Mouse (Mus musculus) small intestine, adult 2 months (tissue): ENCODE results near the gene Tex14. TPM values are rescaled to one million over a fixed set of nuclear protein-coding genes. Genes with fewer than 3 reads are reported as not detected.
A peak's percentile ranks its signal among the peaks of the same experiment; 100 is the strongest.

Experiments
- H3K27ac ChIP-seq: fragments of 200-500 bp; 2 replicates; pipeline ENCODE4 v1.5.1; 2012; ENCODE audit warnings: low read depth, low read length, control low read depth, inconsistent platforms; ENCODE audit not compliant: insufficient read depth
- H3K27me3 ChIP-seq: fragments of 200-500 bp; 2 replicates; pipeline ENCODE4 v1.6.1; 2012; ENCODE audit warnings: mild to moderate bottlenecking, moderate library complexity, low read length, inconsistent platforms; ENCODE audit not compliant: control insufficient read depth, insufficient read depth
- H3K36me3 ChIP-seq: fragments of 200-500 bp; 2 replicates; pipeline ENCODE4 v1.6.1; 2012; ENCODE audit warnings: mild to moderate bottlenecking, low read length, control low read depth, inconsistent platforms; ENCODE audit not compliant: control insufficient read depth, insufficient read depth
- H3K4me1 ChIP-seq: fragments of 200-500 bp; 2 replicates; pipeline ENCODE4 v1.6.1; 2012; ENCODE audit warnings: low read length, inconsistent platforms, mixed read lengths; ENCODE audit not compliant: control insufficient read depth, insufficient read depth, insufficient read length
- H3K4me3 ChIP-seq: fragments of 200-500 bp; 2 replicates; pipeline ENCODE4 v1.5.1; 2012; ENCODE audit warnings: low read depth, mild to moderate bottlenecking, control low read depth, inconsistent platforms, low read length, moderate library complexity
- CTCF ChIP-seq: fragments of 200-500 bp; IDR thresholded peaks from 2 replicates; pipeline ENCODE4 v1.5.1; 2012; ENCODE audit warnings: low read depth, mild to moderate bottlenecking, control low read depth, inconsistent platforms, low read length, moderate library complexity, mixed read lengths; ENCODE audit not compliant: insufficient replicate concordance, insufficient read length; ENCODE audit errors: extremely low read depth
- POLR2A ChIP-seq: fragments of 200-500 bp; IDR thresholded peaks from 2 replicates; pipeline ENCODE4 v1.6.1; 2012; ENCODE audit warnings: low read depth, mild to moderate bottlenecking, control low read depth, inconsistent platforms, low read length, moderate library complexity
- WGBS: fragments of 180-500 bp; shearing (Covaris S2); methylation state at CpG from one replicate; pipeline ENCODE4 v1.1.7; 2018; 5-methylcytosine and 5-hydroxymethylcytosine counted together
- polyA plus RNA-seq: library from polyadenylated mRNA; depleted of rRNA; stranded (reverse); fragments of >200 nt; gene quantifications from 2 replicates; pipeline ENCODE4 v1.2.3, GENCODE M21; 2012; rRNA removed

Tex14 gene
- polyA plus RNA-seq, 1 experiment = 0.19 TPM

GRCm38 (mm10) chr11:87597061-87597460 is 192.2 kb downstream of the Tex14 start:
- Histone ChIP-seq H3K27me3 (no peaks in the 10 kb centered on the region), H3K4me3 (no peak overlapping the region), H3K27ac (no peak overlapping the region), H3K4me1 (peaks cover 15% of the 10 kb centered on the region), H3K36me3 (peaks cover 48% of the 10 kb centered on the region)
- TF ChIP-seq CTCF (no peak), POLR2A (no peak)

GRCm38 (mm10) chr11:87599395-87600089 is 194.7 kb downstream of the Tex14 start:
- H3K36me3 ChIP-seq = peaks cover 71% of the 10 kb centered on the region
- H3K4me3 ChIP-seq = no peak overlapping the region
- TF ChIP-seq POLR2A (no peak), CTCF (no peak)
- WGBS = 65% methylated on average over 13 of the region's 13 CpGs
- peaks cover 15% of the 10 kb centered on the region for H3K4me1 ChIP-seq
- peak overlapping the region; percentile 65 for H3K27ac ChIP-seq
- no peaks in the 10 kb centered on the region for H3K27me3 ChIP-seq

GRCm38 (mm10) chr11:87600322-87600853 is 195.5 kb downstream of the Tex14 start:
- Histone ChIP-seq H3K27ac (peak overlapping the region; percentile 58; the same call in 1 of the 2 replicates), H3K36me3 (peaks cover 78% of the 10 kb centered on the region), H3K4me1 (peaks cover 15% of the 10 kb centered on the region), H3K27me3 (no peaks in the 10 kb centered on the region), H3K4me3 (no peak overlapping the region)
- no peak for TF ChIP-seq CTCF
- WGBS = 93% methylated on average over 10 of the region's 10 CpGs

GRCm38 (mm10) chr11:87602234-87602633 is 197.4 kb downstream of the Tex14 start:
- 96% methylated on average over 9 of the region's 9 CpGs for WGBS
- TF ChIP-seq POLR2A (no peak), CTCF (no peak)
- Histone ChIP-seq H3K27me3 (no peaks in the 10 kb centered on the region), H3K4me3 (no peak overlapping the region), H3K36me3 (peaks cover 92% of the 10 kb centered on the region), H3K27ac (no peak overlapping the region), H3K4me1 (peaks cover 12% of the 10 kb centered on the region)

- peaks cover 11% of the 10 kb centered on the region for H3K4me1 ChIP-seq
- peaks cover 88% of the 10 kb centered on the region for H3K36me3 ChIP-seq
- H3K27ac ChIP-seq = no peak overlapping the region
- no peak for TF ChIP-seq POLR2A
- TF ChIP-seq CTCF = no peak
- H3K4me3 ChIP-seq = no peak overlapping the region
- 91% methylated on average over 2 of the region's 2 CpGs for WGBS
- no peaks in the 10 kb centered on the region for H3K27me3 ChIP-seq
Observed at GRCm38 (mm10) chr11:87603571-87603970, 198.7 kb downstream of the Tex14 start.

Other genes starting within 250 kb of the Tex14 start
- gene Ppm1e, start 46.0 kb upstream of the Tex14 start, polyA plus RNA-seq = 0.53 and 0.80 TPM in 2 replicates
- gene Rad51c, start 111 bp upstream of the Tex14 start, polyA plus RNA-seq = 0.05 and 0.37 TPM in 2 replicates
- not detected in 2 replicates for gene Gm11492, start 161.6 kb downstream of the Tex14 start, polyA plus RNA-seq
- 11.3 and 19.8 TPM in 2 replicates for gene Sept4, start 163.8 kb downstream of the Tex14 start, polyA plus RNA-seq
- gene Mtmr4, start 187.1 kb downstream of the Tex14 start, polyA plus RNA-seq = 28.3 and 60.0 TPM in 2 replicates
- gene Hsf5, start 212.1 kb downstream of the Tex14 start, polyA plus RNA-seq = 0.13 and 0.34 TPM in 2 replicates